Mouse (Mus musculus) brain, embryonic 14.5 days (tissue): ENCODE data around the gene Mlh3.

ENCODE experiments used
- CTCF ChIP-seq: fragments of 200-500 bp; IDR thresholded peaks from 2 replicates; pipeline ENCODE4 v1.5.1; 2012; ENCODE audit warnings: inconsistent platforms, mild to moderate bottlenecking, moderate library complexity, borderline replicate concordance; ENCODE audit not compliant: insufficient read depth, insufficient read length; ENCODE audit errors: extremely low read depth
- POLR2A ChIP-seq: fragments of 200-500 bp; IDR thresholded peaks from 2 replicates; pipeline ENCODE4 v1.6.1; 2012; ENCODE audit warnings: mild to moderate bottlenecking, inconsistent platforms, borderline replicate concordance; ENCODE audit not compliant: poor library complexity, insufficient read depth, insufficient read length, severe bottlenecking; ENCODE audit errors: extremely low read depth

- no peak for TF ChIP-seq POLR2A
- TF ChIP-seq CTCF, result no peak
Measured at GRCm38 (mm10) chr12:85200929-85201829, 69.2 kb downstream of the Mlh3 start.
